Mouse (Mus musculus) left cerebral cortex, postnatal 36 days (tissue): ENCODE data around the gene Sox8. TPM values are rescaled to one million over a fixed set of nuclear protein-coding genes. Genes with fewer than 3 reads are reported as not detected.

Source experiments
- DNase-seq, 2 experiments: peaks; one replicate each; pipeline ENCODE4 v3.0.0; 2021 to 2022; ENCODE audit warnings: low spot score in 2 of 2, mixed read lengths in 1 of 2
- intact Hi-C: fragments of 180-260 bp; cut with DNase I; formaldehyde crosslinking; loops from one replicate; pipeline ENCODE4 v1.15.1; 2025
- total RNA-seq, 2 experiments: library from RNA; stranded (reverse); gene quantifications; 2 replicates each; pipeline ENCODE4 v1.2.3; 2021

Gene Sox8
- total RNA-seq, 2 experiments from 2014 or later, result 42.8 to 65.3 TPM

DNA sequence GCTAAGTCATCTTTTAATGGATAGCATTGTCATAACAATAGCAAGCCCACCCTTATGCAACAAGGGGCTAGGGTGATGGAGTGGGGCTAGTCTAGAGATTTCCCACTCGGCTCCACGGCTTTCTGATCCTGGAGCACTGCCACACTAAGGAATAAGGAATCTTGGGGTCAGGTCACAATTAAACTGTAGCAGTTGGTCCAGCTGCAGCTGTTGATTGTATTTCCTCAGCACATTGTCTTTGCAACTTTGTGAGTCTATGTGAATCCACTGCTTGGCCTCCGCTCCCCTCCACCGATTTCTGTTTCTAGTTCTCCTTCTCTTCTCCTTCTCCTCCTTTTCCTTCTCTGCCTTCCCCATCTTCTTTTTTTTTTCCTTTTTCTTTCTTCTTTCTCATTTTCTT lies 12.6 kb upstream of the Sox8 start:
- intact Hi-C loops, result no loop called here
- no peak for DNase-seq

- intact Hi-C loops, result no loop called here
Measured at GRCm38 (mm10) chr17:25582076-25582475, 11.6 kb upstream of the Sox8 start.

GRCm38 (mm10) chr17:25579332-25580047 lies 9.0 kb upstream of the Sox8 start:
- no peak for DNase-seq
- intact Hi-C loops, result loop anchor here (10.0 kb wide), 1 partner anchor 225 kb away; the partner anchor contains the start of gene Fbxl16

More at GRCm38 (mm10) chr17:25582076-25582475, 11.6 kb upstream of the Sox8 start:
- DNase-seq, result no peak

DNA sequence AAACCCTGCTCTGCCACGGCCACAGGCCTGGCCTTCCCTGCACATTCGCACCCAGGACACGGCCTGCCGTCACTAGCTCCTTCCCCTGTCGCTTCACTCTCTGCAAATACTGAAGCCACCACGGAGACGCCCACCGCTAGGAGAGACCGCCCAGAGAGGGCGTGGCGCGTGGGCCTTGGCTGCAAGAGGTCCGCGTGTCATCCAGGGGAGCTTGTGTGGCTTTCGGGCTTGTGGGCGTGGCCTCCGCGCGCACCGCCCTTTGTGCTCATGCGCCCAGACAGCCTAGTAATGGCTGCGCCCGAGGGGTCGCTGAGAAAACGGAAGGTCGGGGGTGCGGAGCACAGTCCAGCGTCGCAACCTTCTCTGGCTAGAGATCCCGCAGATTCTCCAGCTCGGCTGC lies 8.4 kb upstream of the Sox8 start, which contains the start of gene Lmf1:
Lmf1 (plus strand) TSS at position 166 of the 400 bp plus-strand sequence.
- intact Hi-C loops, result loop anchor here (10.0 kb wide), 1 partner anchor 226 kb away; the partner anchor contains the start of gene Fbxl16

DNA sequence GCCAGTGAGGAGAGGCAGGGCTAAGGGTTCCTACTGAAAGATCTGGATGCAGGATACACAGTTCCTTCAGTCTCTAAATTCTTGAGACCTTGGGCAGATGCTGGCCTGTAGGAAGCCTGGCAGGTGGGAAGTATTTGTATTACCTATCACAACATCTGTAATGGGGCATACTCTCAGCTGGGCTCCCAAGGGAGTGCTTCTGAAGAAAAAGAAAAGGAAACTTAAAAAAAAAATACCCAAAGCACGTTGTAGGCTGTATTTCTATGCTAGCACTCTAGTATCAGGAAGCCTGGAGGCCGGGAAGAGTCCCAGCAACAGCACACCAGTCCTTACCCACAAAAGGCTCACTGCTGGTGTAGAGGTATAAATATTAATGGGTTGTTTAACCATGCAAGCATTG lies 7.2 kb upstream of the Sox8 start:
- intact Hi-C loops, result loop anchor here (10.0 kb wide), 1 partner anchor 227 kb away; the partner anchor contains the start of gene Fbxl16
- DNase-seq, result no peak

More for the DNA sequence above, 8.4 kb upstream of the Sox8 start, which contains the start of gene Lmf1:
- peak; percentile 93 to 94 for DNase-seq

GRCm38 (mm10) chr17:25577263-25577662 lies 6.8 kb upstream of the Sox8 start:
- DNase-seq, result no peak
- intact Hi-C loops, result loop anchor here (10.0 kb wide), 1 partner anchor 228 kb away; the partner anchor contains the start of gene Fbxl16

DNA sequence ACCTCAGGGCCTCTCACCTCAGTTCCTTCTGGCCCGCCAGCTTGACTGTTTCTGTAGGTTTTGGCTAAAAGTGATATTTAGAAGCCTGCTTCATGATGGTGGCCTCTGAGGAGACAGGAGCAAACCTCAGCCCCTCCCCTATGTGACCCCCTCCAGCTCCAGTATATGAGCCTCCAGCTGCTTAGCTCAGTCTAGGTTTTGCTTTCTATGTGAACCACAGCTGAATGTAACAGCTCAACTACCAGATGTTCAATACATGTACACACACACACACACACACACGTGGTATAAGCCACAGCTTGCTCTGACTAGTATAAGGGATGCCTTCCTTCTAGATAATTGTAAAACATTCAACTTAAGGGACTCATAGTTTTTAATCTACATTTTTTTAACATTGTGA lies 5.5 kb upstream of the Sox8 start:
- DNase-seq, result no peak
- intact Hi-C loops, result loop anchor here (10.0 kb wide), 1 partner anchor 229 kb away; the partner anchor contains the start of gene Fbxl16

DNA sequence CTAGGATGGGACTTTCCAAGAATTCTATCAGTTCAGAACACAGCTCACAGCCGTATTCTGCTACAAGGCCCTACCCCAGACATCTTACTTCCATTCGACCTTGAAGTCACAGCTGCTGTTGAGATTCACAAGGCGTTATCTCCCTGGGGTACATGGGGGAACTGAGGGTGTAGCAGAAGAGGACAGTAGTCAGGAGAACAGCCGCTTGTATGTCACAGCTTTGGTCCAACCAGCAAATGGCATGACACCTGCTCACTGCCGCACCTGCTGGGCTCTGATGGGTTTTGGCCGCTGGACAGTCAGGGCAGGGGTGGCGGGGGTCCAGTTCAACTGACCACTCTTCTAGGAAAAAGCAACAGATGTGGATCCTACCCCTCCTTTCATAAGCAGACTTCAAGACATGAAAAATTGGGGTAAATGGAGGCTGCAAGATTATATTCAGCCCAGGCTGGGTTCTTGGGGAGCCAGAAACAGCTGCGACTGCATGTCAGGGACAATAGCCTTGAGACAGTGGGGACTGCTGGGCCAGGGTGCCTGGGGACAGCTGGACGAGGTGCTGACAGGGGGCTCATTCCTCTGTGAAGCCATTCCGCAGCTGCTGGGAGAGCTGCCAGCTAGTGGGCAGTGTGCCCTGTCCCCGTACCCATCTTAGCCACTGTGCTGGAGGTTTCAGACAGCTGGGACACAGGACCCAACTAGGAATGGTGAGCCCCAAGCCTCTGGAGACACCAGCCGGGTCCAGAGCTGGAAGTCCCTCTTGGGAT lies 4.9 kb upstream of the Sox8 start:
- no peak for DNase-seq
- intact Hi-C loops, result loop anchor here (10.0 kb wide), 1 partner anchor 229 kb away; the partner anchor contains the start of gene Fbxl16

- intact Hi-C loops, result loop anchor here (10.0 kb wide), 1 partner anchor 233 kb away; the partner anchor contains the start of gene Fbxl16
- DNase-seq, result no peak
Measured at GRCm38 (mm10) chr17:25571453-25571820, 951 bp upstream of the Sox8 start.

- intact Hi-C loops, result loop anchor here (2.0 to 10.0 kb wide), 4 partner anchors 62 to 235 kb away; partner anchors contain the start of gene Fbxl16
- DNase-seq, result peak; percentile 35 to 51
Measured at GRCm38 (mm10) chr17:25569833-25570647, 446 bp downstream of the Sox8 start.

DNA sequence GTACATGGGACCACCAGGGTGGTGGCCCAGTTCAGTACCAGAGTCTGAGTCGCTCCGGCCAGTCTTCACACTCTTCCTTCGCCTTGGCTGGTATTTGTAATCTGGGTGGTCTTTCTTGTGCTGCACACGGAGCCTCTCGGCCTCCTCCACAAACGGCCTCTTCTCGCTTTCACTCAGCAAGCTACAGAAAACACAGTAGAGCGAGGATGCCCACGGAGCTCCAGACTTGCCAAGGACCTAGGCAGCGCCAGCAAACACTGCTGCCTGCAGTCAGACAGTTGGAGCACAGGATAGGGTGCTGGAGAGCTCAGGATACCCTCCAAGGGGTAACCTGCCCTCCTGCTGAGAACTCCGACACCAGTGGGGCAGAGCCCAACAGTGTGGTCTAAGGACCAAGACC lies 1.6 kb downstream of the Sox8 start:
- intact Hi-C loops, result loop anchor here (2.0 to 5.0 kb wide), 3 partner anchors 62 to 128 kb away; no protein-coding TSS in a partner anchor
- peak; percentile 46 to 57 for DNase-seq

GRCm38 (mm10) chr17:25568206-25568605 lies 2.3 kb downstream of the Sox8 start:
- DNase-seq, result peak; percentile 41 to 64
- intact Hi-C loops, result loop anchor here (2.0 to 5.0 kb wide), 3 partner anchors 61 to 129 kb away; no protein-coding TSS in a partner anchor

GRCm38 (mm10) chr17:25567745-25568144 lies 2.7 kb downstream of the Sox8 start:
- intact Hi-C loops, result loop anchor here (2.0 to 5.0 kb wide), 3 partner anchors 60 to 129 kb away; no protein-coding TSS in a partner anchor

DNA sequence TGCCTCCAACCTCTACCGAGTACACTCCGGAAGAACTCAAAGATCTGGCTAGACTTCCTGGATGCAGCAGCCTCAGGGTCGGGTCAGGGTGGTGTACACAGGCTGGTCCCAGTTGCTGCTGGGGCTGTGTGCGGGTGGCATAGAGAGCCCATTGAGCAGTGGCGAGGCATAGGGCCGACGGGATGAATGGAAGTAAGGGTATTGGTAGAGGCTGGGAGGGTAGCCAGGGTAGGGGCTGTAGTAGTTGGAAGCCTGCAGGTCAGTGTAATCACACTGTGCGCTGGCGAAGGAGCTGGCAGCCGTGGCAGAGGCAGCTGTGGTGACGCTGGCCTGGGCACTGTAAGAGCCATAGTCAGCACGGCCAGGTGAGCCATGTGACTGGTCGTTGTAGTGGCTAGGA lies 3.2 kb downstream of the Sox8 start:
- DNase-seq, result peak in 1 of 2 experiments; percentile 40
- intact Hi-C loops, result loop anchor here (5.0 kb wide), 2 partner anchors 60 to 65 kb away; no protein-coding TSS in a partner anchor

More at GRCm38 (mm10) chr17:25567745-25568144, 2.7 kb downstream of the Sox8 start:
- DNase-seq, result peak; percentile 82 to 85

DNA sequence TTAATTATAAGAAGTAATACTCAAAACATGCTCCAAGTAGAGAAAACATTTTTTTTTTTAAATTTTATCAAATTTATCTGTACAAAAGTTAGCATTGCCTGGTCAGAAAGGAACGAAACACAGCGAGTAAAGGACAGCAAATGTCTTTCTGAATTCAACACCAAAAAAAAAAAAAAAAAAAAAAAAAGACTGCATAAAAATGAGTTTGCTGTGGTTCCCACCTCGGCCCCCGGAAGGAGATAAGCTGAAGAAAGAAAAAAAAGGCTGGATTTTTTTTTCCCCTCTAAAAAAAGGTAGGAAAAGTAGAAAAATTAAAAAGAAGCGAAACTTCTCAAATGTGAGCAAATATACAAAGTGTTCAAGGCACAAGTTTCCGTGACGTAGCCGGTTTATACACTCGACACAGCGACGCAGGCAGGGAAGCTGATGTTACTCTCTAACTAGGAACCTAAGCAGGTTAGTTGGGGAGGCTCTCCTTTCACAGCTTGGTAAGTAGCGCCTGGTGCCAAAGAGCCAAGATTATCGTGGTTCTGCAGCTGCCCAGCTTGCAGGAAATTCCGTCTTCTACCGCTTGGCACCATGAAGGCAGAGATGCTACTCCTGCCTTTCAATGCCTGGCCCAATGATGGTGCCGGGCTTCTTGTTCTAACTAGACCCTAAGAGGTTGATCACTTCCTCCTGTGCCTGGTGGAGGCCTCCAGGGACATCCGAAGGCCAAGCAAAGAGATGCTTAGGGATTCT lies 4.5 kb downstream of the Sox8 start:
- peak in 1 of 2 experiments; percentile 27 for DNase-seq
- intact Hi-C loops, result loop anchor here (5.0 kb wide), 2 partner anchors 59 to 66 kb away; no protein-coding TSS in a partner anchor

DNA sequence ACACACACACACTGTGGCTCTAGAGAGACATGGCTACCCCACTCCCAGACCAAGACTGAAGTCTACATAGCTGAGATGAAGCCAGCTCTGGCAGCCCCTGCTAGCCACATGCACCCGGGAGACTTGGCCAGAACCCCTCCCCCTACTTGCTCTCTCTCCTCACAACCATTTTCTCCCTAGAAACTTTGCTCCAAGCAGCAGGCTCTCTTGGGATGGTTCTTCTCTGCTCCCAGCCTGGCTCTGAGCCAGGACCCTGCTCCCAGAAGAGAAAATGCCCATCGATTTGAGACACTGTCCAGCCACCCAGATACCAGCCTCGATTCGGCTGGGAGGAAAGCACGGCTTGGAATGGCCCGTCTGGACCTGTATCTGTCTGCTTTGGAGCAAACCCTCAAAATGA lies 5.2 kb downstream of the Sox8 start:
- DNase-seq, result peak in 1 of 2 experiments; percentile 34
- intact Hi-C loops, result loop anchor here (5.0 kb wide), 2 partner anchors 58 to 67 kb away; no protein-coding TSS in a partner anchor

DNA sequence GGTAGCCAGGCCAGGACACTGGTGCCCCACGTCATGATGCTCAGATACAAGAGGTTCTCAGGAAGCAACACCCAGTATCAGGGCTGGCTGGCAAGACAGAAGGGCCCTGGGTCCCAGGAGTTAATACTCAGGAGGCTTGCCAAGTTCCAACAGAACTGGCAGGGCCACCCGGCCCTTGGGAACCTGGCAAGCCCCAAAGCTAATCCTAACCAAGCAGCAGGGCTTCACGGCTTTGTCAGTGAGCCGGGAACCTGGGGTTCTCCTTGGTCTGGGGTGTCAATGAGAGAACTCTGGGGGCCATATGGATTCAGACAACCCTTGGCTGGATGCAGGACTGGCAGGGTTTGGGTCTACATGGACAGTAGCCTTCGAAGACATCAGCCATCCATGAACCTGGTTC lies 6.0 kb downstream of the Sox8 start:
- no peak for DNase-seq
- intact Hi-C loops, result no loop called here
